Mouse (Mus musculus) liver, embryonic 12.5 days (tissue): ENCODE measurements around the gene Rp2. TPM values are rescaled to one million over a fixed set of nuclear protein-coding genes. Genes with fewer than 3 reads are reported as not detected.

Experiments
- polyA plus RNA-seq: library from polyadenylated mRNA; unstranded; fragments of >200 nt; fragmentation: Nextera tagmentation; extraction: Ambion mirVana; gene quantifications from 2 replicates; pipeline ENCODE4 v1.2.1, GENCODE M21; 2016

The Rp2 gene
- polyA plus RNA-seq, 1 experiment from 2014 or later = 13.2 TPM

Other genes starting within 250 kb of the Rp2 start
- 0.43 and 0.48 TPM in 2 replicates for gene Slc9a7, start 72.7 kb upstream of the Rp2 start, polyA plus RNA-seq
- gene Jade3, start 61.2 kb downstream of the Rp2 start, polyA plus RNA-seq = 11.3 and 11.8 TPM in 2 replicates
- gene Rgn, start 185.3 kb downstream of the Rp2 start, polyA plus RNA-seq = 55.2 and 55.4 TPM in 2 replicates